Comparison of ENCODE assay signal across 24 mouse cellular contexts in genomic region chr1:182425176-182425575, GRCm38 (mm10). TPM values are rescaled to one million over a fixed set of nuclear protein-coding genes. Genes with fewer than 3 reads are reported as not detected.
DNase-seq lines count a peak whose midpoint lies in the region; ATAC-seq and TF ChIP-seq lines count a peak whose summit lies in the region.
"Had no signal": no experiment of that assay in that cellular context is flagged by ENCODE, and none has a peak within 500 bp of the region (broad histone marks: within the 10 kb centered on the region; RNA-seq: fewer than 3 reads in every experiment).

No protein-coding gene starts in this region.

- WGBS in embryonic facial prominence, embryonic 13.5 days = 58% methylated on average over 3 of the region's 3 CpGs
- WGBS in embryonic facial prominence, embryonic 10.5 days = 79% methylated on average over 3 of the region's 3 CpGs
- 62% methylated on average over 3 of the region's 3 CpGs for WGBS in forebrain, postnatal 0 days

- H3K4me1 ChIP-seq in embryonic facial prominence, embryonic 13.5 days = peaks cover 31% of the 10 kb centered on the region
- H3K4me1 ChIP-seq in embryonic facial prominence, embryonic 10.5 days = peaks cover 10% of the 10 kb centered on the region
- no peaks in the 10 kb centered on the region; the same call in 1 of the 2 replicates for H3K4me1 ChIP-seq in forebrain, postnatal 0 days (ENCODE audit: insufficient read depth)

- no peak for DNase-seq in embryonic facial prominence, embryonic 10.5 days (ENCODE audit: low spot score)
- no peak for DNase-seq in layer of hippocampus, adult 2 months (ENCODE audit: low spot score in 2 of 2)
- no peak for DNase-seq in layer of hippocampus, adult 11-12 months (ENCODE audit: low spot score)
- peak; percentile 47 for DNase-seq in cerebellum, adult 9-11 months
- DNase-seq in forebrain, postnatal 0 days = no peak
- no peak for DNase-seq in MN1 (ENCODE audit: low spot score)
- DNase-seq: adrenal gland, adult 2 months; B cell, adult 2 months; gastrocnemius, postnatal 36 days; kidney, adult 9 months; kidney, postnatal 14 days; layer of hippocampus, postnatal 36 days; liver, embryonic 13.5 days; lung, adult 2 months; lung, postnatal 14 days; thymus, adult 18-20 months; thymus, postnatal 4 days had no signal

- H3K4me2 ChIP-seq in embryonic facial prominence, embryonic 13.5 days = no peak overlapping the region
- H3K4me2 ChIP-seq in forebrain, postnatal 0 days (ENCODE audit: low read depth) = no peak overlapping the region
- H3K4me2 ChIP-seq: embryonic facial prominence, embryonic 15.5 days; hindbrain, embryonic 14.5 days; limb, embryonic 12.5 days; liver, embryonic 13.5 days; midbrain, embryonic 11.5 days had no signal

- ATAC-seq in embryonic facial prominence, embryonic 13.5 days (ENCODE audit: insufficient number of reproducible peaks, insufficient read depth, low FRiP score, low TSS enrichment, low read depth) = no peak
- ATAC-seq in forebrain, postnatal 0 days = no peak

- H3K27ac ChIP-seq in embryonic facial prominence, embryonic 13.5 days = 0 out of 2 replicates have a peak overlapping the region, but pooled peaks have one; percentile 35
- H3K27ac ChIP-seq in embryonic facial prominence, embryonic 10.5 days (replicated peaks) = no peak overlapping the region
- H3K27ac ChIP-seq in layer of hippocampus, adult 2 months = peak overlapping the region; percentile 59; the same call in 1 of the 2 replicates
- H3K27ac ChIP-seq in forebrain, postnatal 0 days (ENCODE audit: low read depth, low read length) = peak overlapping the region; percentile 46; the same call in 1 of the 2 replicates
- H3K27ac ChIP-seq: embryonic facial prominence, embryonic 15.5 days; hindbrain, embryonic 14.5 days; limb, embryonic 12.5 days; liver, embryonic 13.5 days had no signal

- no peak overlapping the region for H3K9ac ChIP-seq in embryonic facial prominence, embryonic 13.5 days
- H3K9ac ChIP-seq in forebrain, postnatal 0 days = no peak overlapping the region
- H3K9ac ChIP-seq: embryonic facial prominence, embryonic 15.5 days; hindbrain, embryonic 14.5 days; limb, embryonic 12.5 days; liver, embryonic 13.5 days had no signal

- H3K27me3 ChIP-seq in embryonic facial prominence, embryonic 13.5 days = no peaks in the 10 kb centered on the region
- no peaks in the 10 kb centered on the region for H3K27me3 ChIP-seq in embryonic facial prominence, embryonic 10.5 days (replicated peaks; ENCODE audit: low read depth, poor library complexity, severe bottlenecking)
- H3K27me3 ChIP-seq in forebrain, postnatal 0 days (ENCODE audit: insufficient read depth, low read length) = no peaks in the 10 kb centered on the region
- H3K27me3 ChIP-seq: CH12.LX; embryonic facial prominence, embryonic 15.5 days; limb, embryonic 12.5 days; liver, embryonic 13.5 days had no signal

- TF ChIP-seq CTCF in layer of hippocampus, adult 2 months (conservative IDR thresholded peaks at IDR 0.05) = no peak
- TF ChIP-seq CTCF in forebrain, postnatal 0 days (IDR thresholded peaks at IDR 0.05; ENCODE audit: low read depth) = no peak

- H3K4me3 ChIP-seq in embryonic facial prominence, embryonic 13.5 days = no peak overlapping the region
- no peak overlapping the region for H3K4me3 ChIP-seq in embryonic facial prominence, embryonic 10.5 days
- no peak overlapping the region for H3K4me3 ChIP-seq in layer of hippocampus, adult 2 months
- H3K4me3 ChIP-seq in forebrain, postnatal 0 days (ENCODE audit: low read depth, low read length) = no peak overlapping the region
- H3K4me3 ChIP-seq: embryonic facial prominence, embryonic 15.5 days; limb, embryonic 12.5 days; liver, embryonic 13.5 days had no signal

- H3K9me3 ChIP-seq in embryonic facial prominence, embryonic 13.5 days = no peaks in the 10 kb centered on the region
- H3K9me3 ChIP-seq in embryonic facial prominence, embryonic 10.5 days = no peaks in the 10 kb centered on the region
- no peaks in the 10 kb centered on the region for H3K9me3 ChIP-seq in forebrain, postnatal 0 days (ENCODE audit: low read length)
- H3K9me3 ChIP-seq: embryonic facial prominence, embryonic 15.5 days; G1E; limb, embryonic 12.5 days; liver, embryonic 13.5 days had no signal

- peaks cover 5% of the 10 kb centered on the region; the same call in 1 of the 2 replicates for H3K36me3 ChIP-seq in embryonic facial prominence, embryonic 13.5 days
- peaks cover 18% of the 10 kb centered on the region for H3K36me3 ChIP-seq in embryonic facial prominence, embryonic 10.5 days (replicated peaks)
- no peaks in the 10 kb centered on the region for H3K36me3 ChIP-seq in forebrain, postnatal 0 days (ENCODE audit: insufficient read depth)
- H3K36me3 ChIP-seq: liver, embryonic 13.5 days had no signal

RNA-seq across cellular contexts. Expression of gene Trp53bp2, which starts 16.2 kb away (rescaled TPM):
- polyA plus RNA-seq in embryonic facial prominence, embryonic 13.5 days (2015; fragmentation: Nextera tagmentation; extraction: Ambion mirVana) = 25.2 and 26.5 TPM in 2 replicates
- polyA plus RNA-seq in embryonic facial prominence, embryonic 10.5 days (2016; fragmentation: Nextera tagmentation; extraction: Ambion mirVana) = 34.1 and 35.6 TPM in 2 replicates
- total RNA-seq in layer of hippocampus, adult 2 months (2021) = 10 to 100 TPM; 31.1 to 32.4 TPM
- 18.8 and 27.3 TPM in 2 replicates for total RNA-seq in forebrain, postnatal 0 days (2014; rRNA removed)
- 11.9 and 13.7 TPM in 2 replicates for polyA plus RNA-seq in forebrain, postnatal 0 days (2015; fragmentation: Nextera tagmentation; extraction: Ambion mirVana)
